Mouse (Mus musculus) limb, embryonic 15.5 days (tissue): ENCODE data around the gene Rpl19. TPM values are rescaled to one million over a fixed set of nuclear protein-coding genes. Genes with fewer than 3 reads are reported as not detected.
A peak's percentile ranks its signal among the peaks of the same experiment; 100 is the strongest.

Experiments
- ATAC-seq: fragments of 200-750 bp; cut with Nextera tagmentation; 2 replicates; pipeline ENCODE4 v1.8.0; 2017; ENCODE audit warnings: low read depth, moderate TSS enrichment; ENCODE audit not compliant: insufficient number of reproducible peaks, low FRiP score, low TSS enrichment
- H3K27ac ChIP-seq: fragments of 300-500 bp; sonication (generic); 2 replicates; pipeline ENCODE4 v1.5.1; 2015; ENCODE audit warnings: moderate library complexity, mild to moderate bottlenecking, inconsistent platforms
- H3K27me3 ChIP-seq: fragments of 300-500 bp; sonication (generic); 2 replicates; pipeline ENCODE4 v1.6.1; 2015; ENCODE audit warnings: inconsistent platforms
- H3K36me3 ChIP-seq: fragments of 300-500 bp; sonication (generic); 2 replicates; pipeline ENCODE4 v1.6.1; 2015; ENCODE audit warnings: inconsistent platforms
- H3K4me1 ChIP-seq: fragments of 300-500 bp; sonication (generic); 2 replicates; pipeline ENCODE4 v1.6.1; 2015; ENCODE audit warnings: inconsistent platforms
- H3K4me2 ChIP-seq: fragments of 300-500 bp; sonication (generic); 2 replicates; pipeline ENCODE4 v1.6.1; 2015; ENCODE audit warnings: mild to moderate bottlenecking, inconsistent platforms
- H3K4me3 ChIP-seq: fragments of 300-500 bp; sonication (generic); 2 replicates; pipeline ENCODE4 v1.5.1; 2015; ENCODE audit warnings: mild to moderate bottlenecking, inconsistent platforms
- H3K9ac ChIP-seq: fragments of 300-500 bp; sonication (generic); 2 replicates; pipeline ENCODE4 v1.6.1; 2015; ENCODE audit warnings: inconsistent platforms
- H3K9me3 ChIP-seq: fragments of 300-500 bp; sonication (generic); 2 replicates; pipeline ENCODE4 v1.6.1; 2016; ENCODE audit warnings: inconsistent platforms
- WGBS: fragments of 180-500 bp; shearing (Covaris S2); methylation state at CpG from one replicate; pipeline ENCODE4 v1.1.7; 2015; 5-methylcytosine and 5-hydroxymethylcytosine counted together
- polyA plus RNA-seq: library from polyadenylated mRNA; unstranded; fragments of >200 nt; fragmentation: Nextera tagmentation; extraction: Ambion mirVana; gene quantifications from 2 replicates; pipeline ENCODE4 v1.2.1, GENCODE M21; 2015

Rpl19 gene
- polyA plus RNA-seq, 1 experiment from 2014 or later: 1,062 TPM

DNA sequence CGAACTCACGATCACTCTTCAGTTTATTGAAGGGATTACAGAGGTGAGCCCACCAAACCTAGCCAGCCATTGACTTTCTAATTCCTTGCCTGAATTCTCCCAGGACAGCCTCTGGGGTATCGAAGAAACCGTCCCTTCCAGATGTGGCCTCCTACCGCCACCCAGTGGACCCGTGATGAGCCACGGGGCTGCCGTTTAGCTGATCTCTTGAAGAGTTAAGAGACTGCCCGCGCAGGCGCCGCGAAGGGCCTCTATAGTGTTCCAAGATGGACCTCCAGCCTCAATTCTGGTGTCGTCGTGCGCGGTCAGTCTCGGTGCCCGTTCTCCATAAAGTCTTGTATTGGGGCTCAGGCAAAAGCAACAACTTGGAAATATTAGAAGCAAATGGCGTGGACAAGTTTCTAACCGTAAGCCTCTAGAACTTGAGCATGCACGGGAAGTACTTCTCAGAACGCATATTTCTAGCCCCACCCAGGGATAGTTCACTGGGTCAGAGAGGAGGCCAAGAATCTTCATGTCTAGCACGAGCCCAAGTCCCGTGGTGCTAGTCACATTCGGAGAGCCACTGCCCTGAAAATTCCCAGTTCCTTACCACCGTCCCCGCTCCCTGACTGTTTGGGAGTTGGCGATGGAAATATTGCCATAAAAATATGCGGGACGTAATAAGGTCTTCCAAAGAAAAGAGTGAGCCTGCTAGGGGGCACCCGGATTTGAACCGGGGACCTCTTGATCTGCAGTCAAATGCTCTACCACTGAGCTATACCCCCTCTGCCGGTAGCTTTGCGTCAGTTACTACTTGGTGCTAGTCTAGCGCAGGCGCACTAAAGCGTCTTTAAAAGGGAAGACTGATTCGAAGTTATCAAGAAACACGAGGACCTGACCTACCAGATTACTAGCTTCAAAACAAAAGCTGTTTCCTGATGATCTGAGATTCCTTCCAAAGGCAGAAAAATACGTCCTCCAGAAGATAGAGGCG, 38.7 kb upstream of the Rpl19 start:
- Histone ChIP-seq H3K4me1 (peaks cover 36% of the 10 kb centered on the region), H3K4me2 (peak overlapping the region; percentile 93), H3K4me3 (peak overlapping the region; percentile 65), H3K36me3 (no peaks in the 10 kb centered on the region), H3K27ac (peak overlapping the region; percentile 90), H3K9me3 (no peaks in the 10 kb centered on the region), H3K27me3 (peaks cover 27% of the 10 kb centered on the region), H3K9ac (peak overlapping the region; percentile 71)
- under 1% methylated on average over 42 of the region's 42 CpGs for WGBS
- peak; percentile 76 for ATAC-seq

DNA sequence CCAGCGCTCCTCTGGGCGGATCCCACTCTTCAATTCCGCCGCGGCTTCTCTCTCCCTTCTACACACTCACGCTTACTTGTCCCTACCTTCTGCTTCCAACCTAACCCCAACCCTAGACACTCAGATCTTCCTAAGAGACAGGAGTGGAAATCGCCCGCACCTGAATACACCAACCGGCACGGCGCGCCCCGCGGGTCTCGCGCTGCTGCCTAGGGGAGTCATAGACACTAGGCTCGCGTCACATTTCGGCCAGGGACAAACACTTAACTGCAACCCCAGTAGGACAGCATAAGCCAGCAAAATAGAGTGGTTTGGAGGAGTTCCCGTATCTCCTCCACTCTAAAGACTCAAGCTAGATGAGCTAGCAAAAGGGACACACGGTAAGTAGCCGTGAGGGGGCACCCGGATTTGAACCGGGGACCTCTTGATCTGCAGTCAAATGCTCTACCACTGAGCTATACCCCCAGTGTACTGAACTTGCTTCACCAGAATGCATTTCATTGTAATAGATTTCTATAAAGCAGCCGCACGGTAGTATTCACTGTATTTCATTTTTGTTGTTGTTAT, 37.9 kb upstream of the Rpl19 start:
- Histone ChIP-seq H3K4me3 (peak overlapping the region; percentile 65), H3K36me3 (no peaks in the 10 kb centered on the region), H3K4me1 (peaks cover 36% of the 10 kb centered on the region), H3K27ac (peak overlapping the region; percentile 90), H3K4me2 (peak overlapping the region; percentile 50), H3K9ac (peak overlapping the region; percentile 71), H3K27me3 (peaks cover 27% of the 10 kb centered on the region), H3K9me3 (no peaks in the 10 kb centered on the region)
- under 1% methylated on average over 26 of the region's 26 CpGs for WGBS
- ATAC-seq: peak; percentile 88

DNA sequence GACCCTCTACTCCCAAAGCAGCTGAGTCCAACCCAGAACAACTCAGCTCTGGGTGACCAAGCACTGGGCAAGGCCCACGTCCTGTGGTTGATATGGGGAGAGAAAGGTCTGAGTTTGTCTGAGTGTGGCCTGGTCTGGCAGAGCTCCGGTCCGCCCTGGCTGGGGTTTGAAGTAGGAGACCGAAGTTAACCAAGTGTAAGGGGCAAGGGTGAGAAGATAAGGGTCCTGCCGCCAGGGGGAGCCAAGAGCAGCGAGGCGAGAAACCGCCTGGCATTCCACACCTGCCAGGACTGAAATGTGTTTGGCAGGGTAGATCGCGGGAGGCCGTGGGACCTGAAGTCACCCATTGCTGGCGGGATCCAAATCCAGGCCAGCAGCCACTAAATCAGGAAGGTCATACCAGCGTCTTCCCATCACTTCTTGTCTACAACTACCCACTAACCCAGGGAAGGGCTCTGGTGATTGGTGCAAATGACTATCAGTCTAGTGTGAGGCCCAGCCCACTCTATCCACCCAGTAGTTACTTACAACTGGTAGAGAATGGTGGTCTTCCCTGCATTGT, 31.9 kb upstream of the Rpl19 start:
- Histone ChIP-seq H3K27me3 (peaks cover 3% of the 10 kb centered on the region; the same call in 1 of the 2 replicates), H3K27ac (no peak overlapping the region), H3K9ac (no peak overlapping the region), H3K4me3 (peak overlapping the region; percentile 50), H3K4me1 (peaks cover 35% of the 10 kb centered on the region), H3K4me2 (peak overlapping the region; percentile 90), H3K9me3 (no peaks in the 10 kb centered on the region), H3K36me3 (no peaks in the 10 kb centered on the region)
- WGBS: 6% methylated on average over 13 of the region's 13 CpGs
- no peak for ATAC-seq

DNA sequence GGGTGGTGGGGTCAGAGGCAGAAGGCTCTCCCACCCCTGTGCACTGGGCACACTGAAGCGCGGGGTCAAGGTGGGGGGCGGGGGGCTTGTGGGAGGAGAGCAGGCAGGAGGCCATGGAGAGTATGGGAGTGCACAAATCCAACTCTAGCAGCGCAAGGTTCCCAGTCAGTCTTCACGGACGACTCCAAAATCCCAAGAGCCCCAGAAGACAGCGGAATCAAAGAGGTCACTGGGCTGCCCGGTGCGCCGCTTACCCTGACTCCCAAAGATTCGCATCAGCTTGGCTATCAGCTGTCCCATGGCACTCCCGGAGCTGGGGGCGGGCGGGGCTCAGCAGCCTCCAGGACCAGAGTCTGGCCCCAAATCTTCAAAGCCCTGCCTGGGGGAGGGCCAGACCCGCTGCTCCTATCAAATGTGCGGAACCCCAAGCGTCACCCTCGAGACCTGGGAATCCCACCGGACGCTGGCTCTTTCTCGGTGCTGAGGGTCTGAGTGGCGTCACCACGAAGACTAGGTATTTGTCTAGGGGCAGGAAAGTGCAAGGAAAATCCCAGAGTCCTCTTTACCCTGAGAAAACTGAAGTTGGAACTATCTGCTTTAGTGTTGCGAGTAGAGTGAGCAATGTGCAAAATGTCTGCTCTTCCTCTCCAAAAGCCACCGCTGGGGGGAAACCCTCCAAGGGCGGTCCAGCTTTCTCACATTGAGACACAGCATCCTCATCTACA, 30.8 kb upstream of the Rpl19 start, which contains the start of gene Arl5c:
Gene Arl5c (minus strand): TSS at position 618 of the 725 bp plus-strand sequence.
- peaks cover 33% of the 10 kb centered on the region for H3K4me1 ChIP-seq
- peaks cover 3% of the 10 kb centered on the region; the same call in 1 of the 2 replicates for H3K27me3 ChIP-seq
- under 1% methylated on average over 26 of the region's 26 CpGs for WGBS
- H3K4me2 ChIP-seq: peak within 1 kb of the TSS; percentile 90
- peak within 1 kb of the TSS; percentile 50 for H3K4me3 ChIP-seq
- H3K36me3 ChIP-seq: no peaks in the 10 kb centered on the region
- no peaks in the 10 kb centered on the region for H3K9me3 ChIP-seq
- H3K27ac ChIP-seq: peak within 1 kb of the TSS; percentile 60; the same call in 1 of the 2 replicates
- peak; percentile 35; the same call in 1 of the 2 replicates for ATAC-seq
- H3K9ac ChIP-seq: 0 out of 2 replicates have a peak within 1 kb of the TSS, but pooled peaks have one; percentile 26

DNA sequence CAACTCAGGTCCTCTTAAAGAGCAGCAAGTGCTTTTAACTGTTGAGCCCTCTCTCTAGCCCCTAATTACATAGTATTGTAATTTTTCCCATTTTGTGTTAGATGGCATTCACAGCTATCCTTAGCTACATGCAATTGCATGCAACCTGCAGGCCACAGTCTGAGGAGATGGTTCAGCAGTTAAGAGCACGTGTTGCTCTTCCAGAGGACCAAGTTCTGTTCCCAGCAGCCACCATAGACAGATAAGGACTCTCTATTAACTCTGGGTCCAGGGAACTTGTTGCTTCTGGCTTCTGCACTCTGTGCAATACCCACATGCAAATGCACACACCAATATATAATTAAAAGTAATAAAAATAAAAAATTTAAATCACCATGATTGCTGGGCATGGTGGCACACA, 29.8 kb upstream of the Rpl19 start:
- ATAC-seq: no peak
- Histone ChIP-seq H3K36me3 (no peaks in the 10 kb centered on the region), H3K9me3 (no peaks in the 10 kb centered on the region), H3K4me1 (peaks cover 38% of the 10 kb centered on the region), H3K4me3 (no peak overlapping the region), H3K27me3 (peaks cover 7% of the 10 kb centered on the region), H3K4me2 (no peak overlapping the region), H3K9ac (no peak overlapping the region), H3K27ac (no peak overlapping the region)
- 77% methylated on average over 1 of the region's 1 CpGs for WGBS

DNA sequence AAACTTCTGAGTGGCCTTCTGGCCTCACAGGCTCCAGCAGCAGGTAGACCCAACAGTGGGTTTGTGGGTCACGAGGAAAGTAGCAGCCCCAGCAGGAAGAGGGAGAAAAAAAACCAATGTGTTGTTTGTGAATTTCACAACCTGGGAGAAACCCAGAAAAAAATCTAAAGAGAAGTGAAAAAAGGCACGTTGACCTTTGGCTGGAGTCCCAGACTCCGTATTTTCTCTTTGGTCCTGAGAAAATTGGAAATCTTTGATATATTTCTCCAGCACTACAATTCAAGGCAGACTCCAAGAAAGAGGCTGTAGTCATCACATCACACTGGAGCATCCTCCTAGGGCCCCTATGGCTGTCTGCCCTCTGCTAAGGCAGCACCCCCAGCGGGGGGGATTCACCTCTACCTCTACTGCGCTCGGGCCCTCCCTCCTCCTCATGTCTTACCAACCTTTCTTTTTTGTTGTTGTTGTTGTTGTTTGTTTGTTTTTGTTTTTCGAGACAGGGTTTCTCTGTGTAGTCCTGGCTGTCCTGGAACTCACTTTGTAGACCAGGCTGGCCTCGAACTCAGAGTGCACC, 29.0 kb upstream of the Rpl19 start:
- H3K4me2 ChIP-seq: no peak overlapping the region
- no peak for ATAC-seq
- no peaks in the 10 kb centered on the region for H3K36me3 ChIP-seq
- H3K27me3 ChIP-seq: peaks cover 12% of the 10 kb centered on the region
- peaks cover 43% of the 10 kb centered on the region for H3K4me1 ChIP-seq
- no peak overlapping the region for H3K27ac ChIP-seq
- WGBS: 71% methylated on average over 8 of the region's 8 CpGs
- no peak overlapping the region for H3K4me3 ChIP-seq
- H3K9ac ChIP-seq: no peak overlapping the region
- no peaks in the 10 kb centered on the region for H3K9me3 ChIP-seq

DNA sequence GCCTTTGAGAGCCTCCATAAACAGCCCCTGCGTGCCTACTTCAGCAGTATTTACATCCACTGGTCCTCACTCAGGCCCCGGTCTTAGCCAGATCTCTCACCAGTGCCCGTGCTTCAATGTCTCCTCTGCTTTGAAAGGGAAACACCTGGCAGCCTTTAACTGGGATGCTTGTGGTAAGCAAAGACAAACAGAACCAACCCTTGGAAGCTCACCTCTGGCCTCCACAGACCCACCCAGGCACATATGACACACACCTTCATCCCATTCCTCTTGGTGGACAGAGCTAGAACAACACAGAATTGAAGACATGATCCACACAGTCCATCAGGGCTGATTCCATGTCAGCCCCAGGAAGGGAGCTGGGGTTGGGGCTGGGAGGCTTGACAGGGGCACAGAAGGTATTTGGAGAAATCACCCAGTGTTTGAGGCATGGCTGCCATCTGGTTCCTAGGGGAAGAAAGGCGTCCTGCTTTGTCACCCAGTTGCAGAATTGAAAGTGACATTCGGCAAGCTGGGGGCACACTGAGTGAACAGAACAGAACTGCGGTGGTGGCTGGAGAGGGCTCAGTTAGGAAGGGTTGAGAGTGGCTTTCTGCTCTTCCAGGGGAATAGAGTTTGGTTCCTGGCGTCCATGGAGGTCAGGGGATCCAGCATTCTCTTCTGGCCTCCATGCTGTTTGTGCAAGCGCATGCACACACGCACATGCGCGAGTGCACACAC, 28.3 kb upstream of the Rpl19 start:
- Histone ChIP-seq H3K4me1 (peaks cover 51% of the 10 kb centered on the region), H3K9ac (no peak overlapping the region), H3K4me3 (no peak overlapping the region), H3K27me3 (peaks cover 12% of the 10 kb centered on the region), H3K27ac (no peak overlapping the region), H3K9me3 (no peaks in the 10 kb centered on the region), H3K4me2 (no peak overlapping the region), H3K36me3 (peaks cover 5% of the 10 kb centered on the region; the same call in 1 of the 2 replicates)
- no peak for ATAC-seq
- 66% methylated on average over 11 of the region's 11 CpGs for WGBS

DNA sequence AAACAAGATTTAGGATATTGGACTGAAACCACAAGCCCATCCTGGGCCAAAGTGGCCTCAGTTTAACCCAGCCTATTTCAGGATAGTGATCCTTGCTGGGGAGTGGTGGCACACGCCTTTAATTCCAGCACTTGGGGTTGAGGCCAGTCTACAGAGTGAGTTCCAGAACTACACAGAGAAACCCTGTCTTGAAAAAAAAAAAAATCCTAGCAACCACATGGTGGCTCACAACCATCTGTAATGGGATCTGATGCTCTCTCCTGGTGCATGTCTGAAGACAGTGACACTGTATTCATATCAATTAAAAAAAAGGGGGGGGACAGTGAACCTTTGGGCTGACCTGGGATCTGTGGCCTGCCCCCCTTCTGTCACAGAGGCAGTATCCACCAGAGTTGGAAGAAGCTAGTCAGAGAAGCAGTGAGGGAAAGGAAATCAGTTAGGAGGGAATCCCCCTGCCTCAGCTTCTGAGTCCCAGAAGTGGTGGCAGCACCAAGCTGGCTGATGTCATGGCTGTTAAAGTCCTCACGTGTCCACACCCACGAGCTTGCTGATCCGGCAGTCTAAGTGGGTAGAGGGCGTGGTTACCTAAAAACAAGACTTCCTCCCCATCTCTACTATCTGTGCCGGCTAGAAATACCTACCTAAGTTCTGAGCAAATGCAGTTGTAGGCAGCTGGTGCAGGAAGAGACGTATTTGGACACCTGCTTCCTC, 27.5 kb upstream of the Rpl19 start:
- Histone ChIP-seq H3K4me3 (no peak overlapping the region), H3K4me2 (no peak overlapping the region), H3K27ac (no peak overlapping the region), H3K9me3 (no peaks in the 10 kb centered on the region), H3K4me1 (peaks cover 57% of the 10 kb centered on the region), H3K27me3 (peaks cover 12% of the 10 kb centered on the region), H3K36me3 (peaks cover 8% of the 10 kb centered on the region), H3K9ac (no peak overlapping the region)
- no peak for ATAC-seq
- WGBS: 56% methylated on average over 7 of the region's 7 CpGs

DNA sequence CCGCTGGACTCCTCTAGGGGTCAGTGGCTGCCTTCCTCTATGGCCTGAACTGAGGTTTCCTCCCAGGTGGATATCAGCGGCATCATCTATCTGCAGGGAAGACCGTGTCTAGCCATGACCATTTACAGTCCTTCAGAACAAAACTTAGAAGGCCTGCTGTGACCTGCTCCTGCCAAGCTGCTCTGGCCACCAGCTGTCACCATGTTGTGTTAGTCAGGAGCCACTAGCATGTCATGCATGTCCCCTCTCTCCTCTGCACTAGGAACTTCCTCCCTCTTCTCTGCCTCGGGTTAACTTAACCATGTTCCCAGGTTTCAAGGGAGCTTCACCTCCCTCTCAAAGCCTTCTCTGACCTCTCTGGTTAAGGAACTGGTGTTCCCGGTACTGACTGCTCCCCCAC, 26.8 kb upstream of the Rpl19 start:
- Histone ChIP-seq H3K9me3 (no peaks in the 10 kb centered on the region), H3K4me1 (peaks cover 55% of the 10 kb centered on the region), H3K4me3 (no peak overlapping the region), H3K4me2 (no peak overlapping the region), H3K36me3 (peaks cover 14% of the 10 kb centered on the region), H3K27ac (no peak overlapping the region), H3K9ac (no peak overlapping the region), H3K27me3 (peaks cover 10% of the 10 kb centered on the region)
- WGBS: 56% methylated on average over 5 of the region's 5 CpGs
- no peak for ATAC-seq

DNA sequence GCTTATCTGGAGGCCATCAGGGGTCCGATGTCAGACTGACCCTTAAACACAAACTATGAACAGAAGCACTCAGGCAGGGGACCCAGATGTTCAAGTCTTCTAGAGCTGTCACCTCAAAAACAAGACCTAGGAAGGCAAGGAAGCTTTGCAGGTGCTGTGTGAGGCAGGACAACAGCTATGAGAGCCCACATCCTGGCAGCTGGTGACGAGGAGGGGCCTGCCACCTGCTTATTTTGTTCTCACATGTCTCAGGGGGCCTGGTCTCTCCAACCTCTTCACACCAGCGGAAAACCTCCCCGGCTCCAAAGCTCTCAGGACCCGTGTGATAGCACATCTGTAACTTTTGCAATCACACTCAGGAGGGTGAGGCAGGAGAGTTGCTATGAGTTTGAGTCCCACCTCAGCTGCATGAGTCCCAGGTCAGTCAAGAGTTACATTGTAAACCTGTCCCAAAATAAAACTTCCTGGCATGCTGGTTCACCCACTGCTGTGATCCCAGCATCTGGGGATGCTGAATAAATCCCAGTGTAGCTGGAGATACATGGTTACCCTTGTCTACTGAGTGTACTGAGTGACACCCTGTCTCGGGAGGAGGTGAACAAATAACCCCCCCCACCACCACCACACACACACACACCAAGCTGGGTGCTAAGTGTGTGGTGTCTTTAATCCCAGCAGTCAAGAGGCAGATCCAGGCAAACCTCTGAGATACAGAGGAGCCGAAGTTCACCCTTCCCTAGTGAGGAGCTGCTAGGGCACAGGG, 26.0 kb upstream of the Rpl19 start:
- Histone ChIP-seq H3K27ac (no peak overlapping the region), H3K4me2 (no peak overlapping the region), H3K9ac (no peak overlapping the region), H3K4me3 (no peak overlapping the region), H3K27me3 (peaks cover 9% of the 10 kb centered on the region), H3K9me3 (no peaks in the 10 kb centered on the region), H3K36me3 (peaks cover 23% of the 10 kb centered on the region), H3K4me1 (peaks cover 50% of the 10 kb centered on the region)
- WGBS: 19% methylated on average over 7 of the region's 7 CpGs
- no peak for ATAC-seq
